ENCODE assay signal across 8 mouse cellular contexts in genomic region chr13:21753051-21753523, GRCm38 (mm10). TPM values are rescaled to one million over a fixed set of nuclear protein-coding genes. Genes with fewer than 3 reads are reported as not detected.
DNase-seq lines count a peak whose midpoint lies in the region; ATAC-seq lines count a peak whose summit lies in the region.

No protein-coding gene starts in this region.

- peak; percentile 15 for DNase-seq in CD4-positive helper T cell, adult 2 months (ENCODE audit: low read depth, low spot score)
- DNase-seq in forebrain, embryonic 10.5 days (ENCODE audit: extremely low spot score, low spot score), result peak; percentile 38
- no peak for DNase-seq in liver, embryonic 13.5 days
- DNase-seq in telencephalon, adult 2 months (ENCODE audit: low read depth, low spot score), result peak; percentile 6
- DNase-seq in frontal cortex, postnatal 25 days (ENCODE audit: low spot score in 2 of 2), result no peak
- no peak for DNase-seq in left cerebral cortex, postnatal 36 days (ENCODE audit: low spot score in 2 of 2)

- intact Hi-C loops in left cerebral cortex, postnatal 36 days (cut with DNase I), result loop anchor here (5.0 kb wide), 1 partner anchor 36 kb away; the partner anchor contains the start of genes Hist1h2ai, Hist1h2bl and Hist1h3h

- H3K4me3 ChIP-seq in erythroblast, embryonic 14.5 days (replicated peaks), result peak overlapping the region; percentile 64
- peak overlapping the region; percentile 64 for H3K4me3 ChIP-seq in forebrain, embryonic 10.5 days
- H3K4me3 ChIP-seq in liver, embryonic 13.5 days (replicated peaks), result peak overlapping the region; percentile 58

- H3K9ac ChIP-seq in liver, embryonic 13.5 days, result peak overlapping the region; percentile 83

- peaks cover 19% of the 10 kb centered on the region for H3K36me3 ChIP-seq in erythroblast, embryonic 14.5 days (ENCODE audit: control insufficient read depth)
- no peaks in the 10 kb centered on the region for H3K36me3 ChIP-seq in forebrain, embryonic 10.5 days (replicated peaks)
- H3K36me3 ChIP-seq in liver, embryonic 13.5 days, result no peaks in the 10 kb centered on the region

- peaks cover 54% of the 10 kb centered on the region for H3K4me1 ChIP-seq in erythroblast, embryonic 14.5 days (ENCODE audit: control insufficient read depth)
- peaks cover 54% of the 10 kb centered on the region for H3K4me1 ChIP-seq in forebrain, embryonic 10.5 days
- peaks cover 35% of the 10 kb centered on the region for H3K4me1 ChIP-seq in liver, embryonic 13.5 days (replicated peaks)

- H3K27me3 ChIP-seq in erythroblast, embryonic 14.5 days (ENCODE audit: control insufficient read depth), result no peaks in the 10 kb centered on the region
- no peaks in the 10 kb centered on the region for H3K27me3 ChIP-seq in forebrain, embryonic 10.5 days (ENCODE audit: poor library complexity, severe bottlenecking)
- no peaks in the 10 kb centered on the region for H3K27me3 ChIP-seq in liver, embryonic 13.5 days

- peak overlapping the region; percentile 78 for H3K4me2 ChIP-seq in liver, embryonic 13.5 days

- no peak for ATAC-seq in erythroblast, adult 5-6 weeks (replicated peaks; ENCODE audit: low FRiP score, poor library complexity, severe bottlenecking)
- no peak for ATAC-seq in liver, embryonic 13.5 days (ENCODE audit: low read depth)

- peak overlapping the region; percentile 95 for H3K27ac ChIP-seq in forebrain, embryonic 10.5 days
- H3K27ac ChIP-seq in liver, embryonic 13.5 days, result peak overlapping the region; percentile 99

- 3% methylated on average over 10 of the region's 10 CpGs for WGBS in forebrain, embryonic 10.5 days
- under 1% methylated on average over 10 of the region's 10 CpGs for WGBS in liver, embryonic 13.5 days (ENCODE audit: insufficient replicate concordance)

- H3K9me3 ChIP-seq in erythroblast, embryonic 14.5 days (ENCODE audit: control insufficient read depth, low read length), result no peaks in the 10 kb centered on the region
- no peaks in the 10 kb centered on the region for H3K9me3 ChIP-seq in forebrain, embryonic 10.5 days
- H3K9me3 ChIP-seq in liver, embryonic 13.5 days (replicated peaks), result no peaks in the 10 kb centered on the region

RNA-seq across cellular contexts. Expression of gene Hist1h2ak, which starts 0.5 kb away (rescaled TPM):
- polyA plus RNA-seq in erythroblast, embryonic 14.5 days (2012), result 57.8 and 123 TPM in 2 replicates
- total RNA-seq in erythroblast, adult 5-6 weeks (2015; ENCODE audit: low replicate concordance), result 39.2 and 75.4 TPM in 2 replicates
- 730 and 899 TPM in 2 replicates for total RNA-seq in erythroblast, adult 5-6 weeks (2017; ENCODE audit: low replicate concordance)
- 17.5 and 18.1 TPM in 2 replicates for polyA plus RNA-seq in forebrain, embryonic 10.5 days (2016; fragmentation: Nextera tagmentation; extraction: Ambion mirVana)
- polyA plus RNA-seq in liver, embryonic 13.5 days (2015; fragmentation: Nextera tagmentation; extraction: Ambion mirVana), result 30.8 and 91.0 TPM in 2 replicates
- 10 to 100 TPM; 14.8 to 15.0 TPM for total RNA-seq in left cerebral cortex, postnatal 36 days (2021)

RNA-seq across cellular contexts. Expression of gene Hist1h2bn, which starts 0.8 kb away (rescaled TPM):
- polyA plus RNA-seq in erythroblast, embryonic 14.5 days (2012), result 2.7 and 5.2 TPM in 2 replicates
- 229 and 365 TPM in 2 replicates for total RNA-seq in erythroblast, adult 5-6 weeks (2015; ENCODE audit: low replicate concordance)
- 952 and 1,236 TPM in 2 replicates for total RNA-seq in erythroblast, adult 5-6 weeks (2017; ENCODE audit: low replicate concordance)
- 1.6 and 1.8 TPM in 2 replicates for polyA plus RNA-seq in forebrain, embryonic 10.5 days (2016; fragmentation: Nextera tagmentation; extraction: Ambion mirVana)
- 4.4 and 14.4 TPM in 2 replicates for polyA plus RNA-seq in liver, embryonic 13.5 days (2015; fragmentation: Nextera tagmentation; extraction: Ambion mirVana)
- total RNA-seq in left cerebral cortex, postnatal 36 days (2021), result 10 to 100 TPM in 1 of 2 experiments, 1 to 10 TPM in 1; 8.2 to 10.1 TPM

RNA-seq across cellular contexts. Expression of gene Hist1h4k, which starts 2.8 kb away (rescaled TPM):
- 23.3 and 64.1 TPM in 2 replicates for polyA plus RNA-seq in erythroblast, embryonic 14.5 days (2012)
- 10.4 and 16.9 TPM in 2 replicates for total RNA-seq in erythroblast, adult 5-6 weeks (2015; ENCODE audit: low replicate concordance)
- total RNA-seq in erythroblast, adult 5-6 weeks (2017; ENCODE audit: low replicate concordance), result 714 and 903 TPM in 2 replicates
- polyA plus RNA-seq in forebrain, embryonic 10.5 days (2016; fragmentation: Nextera tagmentation; extraction: Ambion mirVana), result 1.8 and 5.8 TPM in 2 replicates
- polyA plus RNA-seq in liver, embryonic 13.5 days (2015; fragmentation: Nextera tagmentation; extraction: Ambion mirVana), result 2.8 and 5.6 TPM in 2 replicates
- total RNA-seq in left cerebral cortex, postnatal 36 days (2021), result 100 to 1,000 TPM; 409 to 465 TPM

RNA-seq across cellular contexts. Expression of gene Hist1h4j, which starts 18.2 kb away (rescaled TPM):
- 1.3 and 2.7 TPM in 2 replicates for polyA plus RNA-seq in erythroblast, embryonic 14.5 days (2012)
- total RNA-seq in erythroblast, adult 5-6 weeks (2015; ENCODE audit: low replicate concordance), result not detected in 2 replicates
- total RNA-seq in erythroblast, adult 5-6 weeks (2017; ENCODE audit: low replicate concordance), result 148 and 152 TPM in 2 replicates
- polyA plus RNA-seq in forebrain, embryonic 10.5 days (2016; fragmentation: Nextera tagmentation; extraction: Ambion mirVana), result 0.97 and 1.8 TPM in 2 replicates
- polyA plus RNA-seq in liver, embryonic 13.5 days (2015; fragmentation: Nextera tagmentation; extraction: Ambion mirVana), result 0.41 and 0.81 TPM in 2 replicates
- total RNA-seq in left cerebral cortex, postnatal 36 days (2021), result 10 to 100 TPM; 16.7 to 20.3 TPM

RNA-seq across cellular contexts. Expression of gene Hist1h1b, which starts 27.3 kb away (rescaled TPM):
- 2.6 and 5.0 TPM in 2 replicates for polyA plus RNA-seq in erythroblast, embryonic 14.5 days (2012)
- total RNA-seq in erythroblast, adult 5-6 weeks (2015; ENCODE audit: low replicate concordance), result 491 and 530 TPM in 2 replicates
- 1,333 and 2,653 TPM in 2 replicates for total RNA-seq in erythroblast, adult 5-6 weeks (2017; ENCODE audit: low replicate concordance)
- polyA plus RNA-seq in forebrain, embryonic 10.5 days (2016; fragmentation: Nextera tagmentation; extraction: Ambion mirVana), result 37.0 and 43.0 TPM in 2 replicates
- polyA plus RNA-seq in liver, embryonic 13.5 days (2015; fragmentation: Nextera tagmentation; extraction: Ambion mirVana), result 37.3 and 37.6 TPM in 2 replicates
- total RNA-seq in left cerebral cortex, postnatal 36 days (2021), result 10 to 100 TPM in 1 of 2 experiments, 1 to 10 TPM in 1; 8.2 to 10.1 TPM

Comparison
In these comparisons a context has a peak if more than half of its experiments do, and no peak if none do; other contexts are left out.
1. DNase-seq: peak in CD4-positive helper T cell, adult 2 months (single experiment), forebrain, embryonic 10.5 days (single experiment) and telencephalon, adult 2 months (single experiment); none in liver, embryonic 13.5 days (single experiment), frontal cortex, postnatal 25 days (0 of 2) and left cerebral cortex, postnatal 36 days (0 of 2).
2. Peak in every context shown above with its lines, with median percentiles within 50 percentile points of each other: H3K4me3 ChIP-seq.